In the genomic region with DNA sequence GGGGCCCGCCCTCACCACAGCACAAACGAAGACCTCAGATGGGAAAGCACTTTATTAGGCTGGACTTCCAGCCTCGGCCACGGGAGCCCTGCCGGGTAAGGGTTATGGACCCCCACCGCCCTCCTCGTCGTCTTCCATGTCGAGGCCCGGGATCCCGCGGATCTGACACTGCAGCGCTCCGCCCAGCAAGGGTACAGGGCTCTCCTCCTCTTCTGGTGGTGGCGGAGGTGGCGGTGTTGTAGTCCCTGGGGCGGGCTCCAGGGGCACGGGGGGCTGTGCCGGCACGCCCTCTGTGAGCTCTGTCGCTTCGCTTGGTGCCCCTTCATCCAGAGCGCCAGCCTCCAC, we compare ENCODE assay signal across 8 mouse cellular contexts. TPM values are rescaled to one million over a fixed set of nuclear protein-coding genes. Genes with fewer than 3 reads are reported as not detected.
A peak's percentile ranks its signal among the peaks of the same experiment; 100 is the strongest.
DNase-seq lines count a peak whose midpoint lies in the region; ATAC-seq and TF ChIP-seq lines count a peak whose summit lies in the region.

No protein-coding gene starts in this region.

- H3K4me1 ChIP-seq in heart, postnatal 0 days (ENCODE audit: control insufficient read depth, insufficient read depth): peaks cover 20% of the 10 kb centered on the region
- peaks cover 8% of the 10 kb centered on the region for H3K4me1 ChIP-seq in bone marrow macrophage, adult 2 months (ENCODE audit: control insufficient read depth, insufficient read depth, low read length)
- H3K4me1 ChIP-seq in hindbrain, embryonic 15.5 days (replicated peaks): peaks cover 28% of the 10 kb centered on the region
- peaks cover 34% of the 10 kb centered on the region for H3K4me1 ChIP-seq in midbrain, embryonic 15.5 days

- TF ChIP-seq POLR2A in bone marrow macrophage, adult 2 months (IDR thresholded peaks at IDR 0.05; ENCODE audit: borderline replicate concordance, low read depth, low read length): peak; percentile 80; the same call in 1 of the 2 replicates

- DNase-seq in heart, postnatal 0 days (ENCODE audit: low spot score): no peak
- DNase-seq in heart, postnatal 4 days: no peak
- DNase-seq in adrenal gland, postnatal 4 days (ENCODE audit: low spot score in 2 of 2): no peak
- DNase-seq in urinary bladder, postnatal 14 days (ENCODE audit: low spot score): no peak
- no peak for DNase-seq in right cerebral cortex, adult 2 months (ENCODE audit: low spot score in 2 of 2)

- H3K4me2 ChIP-seq in heart, postnatal 0 days (ENCODE audit: low read depth, low read length): peak overlapping the region; percentile 92
- H3K4me2 ChIP-seq in hindbrain, embryonic 15.5 days: peak overlapping the region; percentile 94
- H3K4me2 ChIP-seq in midbrain, embryonic 15.5 days: peak overlapping the region; percentile 69

- peak overlapping the region; percentile 95 for H3K27ac ChIP-seq in heart, postnatal 0 days (ENCODE audit: low read depth)
- peak overlapping the region; percentile 48 for H3K27ac ChIP-seq in bone marrow macrophage, adult 2 months (ENCODE audit: insufficient read depth, low read depth, low read length)
- peak overlapping the region; percentile 92 for H3K27ac ChIP-seq in hindbrain, embryonic 15.5 days (replicated peaks)
- H3K27ac ChIP-seq in midbrain, embryonic 15.5 days: peak overlapping the region; percentile 99

- H3K9me3 ChIP-seq in heart, postnatal 0 days (replicated peaks; ENCODE audit: control insufficient read depth, low read length): no peaks in the 10 kb centered on the region
- no peaks in the 10 kb centered on the region for H3K9me3 ChIP-seq in hindbrain, embryonic 15.5 days
- H3K9me3 ChIP-seq in midbrain, embryonic 15.5 days: no peaks in the 10 kb centered on the region

- TF ChIP-seq CTCF in heart, postnatal 0 days (IDR thresholded peaks at IDR 0.05; ENCODE audit: low read depth): no peak
- no peak for TF ChIP-seq CTCF in bone marrow macrophage, adult 2 months (IDR thresholded peaks at IDR 0.05; ENCODE audit: low read depth, low read length)

- H3K4me3 ChIP-seq in heart, postnatal 0 days (ENCODE audit: low read depth, low read length): peak overlapping the region; percentile 78
- H3K4me3 ChIP-seq in bone marrow macrophage, adult 2 months (ENCODE audit: insufficient read depth, low read length): peak overlapping the region; percentile 69
- peak overlapping the region; percentile 96 for H3K4me3 ChIP-seq in hindbrain, embryonic 15.5 days
- peak overlapping the region; percentile 97 for H3K4me3 ChIP-seq in midbrain, embryonic 15.5 days

- WGBS in heart, postnatal 0 days: 0% methylated on average over 22 of the region's 23 CpGs
- whole genome bisulfite sequencing in hindbrain, embryonic 15.5 days: 0% methylated on average over 23 of the region's 23 CpGs
- WGBS in midbrain, embryonic 15.5 days: under 1% methylated on average over 23 of the region's 23 CpGs

- 0 out of 2 replicates have a peak, but pooled peaks have one; percentile 10 for TF ChIP-seq EP300 in heart, postnatal 0 days (IDR thresholded peaks at IDR 0.05; ENCODE audit: low read depth)

- no peaks in the 10 kb centered on the region for H3K27me3 ChIP-seq in heart, postnatal 0 days (ENCODE audit: control insufficient read depth, insufficient read depth, low read length)
- H3K27me3 ChIP-seq in hindbrain, embryonic 15.5 days: no peaks in the 10 kb centered on the region
- no peaks in the 10 kb centered on the region for H3K27me3 ChIP-seq in midbrain, embryonic 15.5 days (replicated peaks)

- peak; percentile 59 for ATAC-seq in heart, postnatal 0 days (ENCODE audit: insufficient read depth, low read depth)
- peak; percentile 76 for ATAC-seq in hindbrain, embryonic 15.5 days (ENCODE audit: low FRiP score, low read depth)
- peak; percentile 71 for ATAC-seq in midbrain, embryonic 15.5 days (replicated peaks)

- H3K36me3 ChIP-seq in heart, postnatal 0 days (replicated peaks; ENCODE audit: control insufficient read depth, insufficient read depth, low read length): peaks cover 45% of the 10 kb centered on the region
- H3K36me3 ChIP-seq in hindbrain, embryonic 15.5 days: peaks cover 28% of the 10 kb centered on the region
- peaks cover 10% of the 10 kb centered on the region for H3K36me3 ChIP-seq in midbrain, embryonic 15.5 days (replicated peaks)

- H3K9ac ChIP-seq in heart, postnatal 0 days (replicated peaks; ENCODE audit: low read depth, low read length): peak overlapping the region; percentile 68
- peak overlapping the region; percentile 83 for H3K9ac ChIP-seq in hindbrain, embryonic 15.5 days
- H3K9ac ChIP-seq in midbrain, embryonic 15.5 days: peak overlapping the region; percentile 88

RNA-seq across cellular contexts. Expression of gene Akap8, which starts 0.3 kb away (rescaled TPM):
- 65.8 and 110 TPM in 2 replicates for total RNA-seq in heart, postnatal 0 days (2014; rRNA removed; ENCODE audit: low replicate concordance)
- 31.0 and 40.2 TPM in 2 replicates for polyA plus RNA-seq in heart, postnatal 0 days (2015; fragmentation: Nextera tagmentation; extraction: Ambion mirVana)
- total RNA-seq in heart, postnatal 4 days (2021): 10 to 100 TPM; 68.8 to 78.1 TPM
- polyA plus RNA-seq in bone marrow macrophage, adult 2 months (2012; ENCODE audit: insufficient read depth, insufficient read length, missing spikeins): 77.4 and 90.0 TPM in 2 replicates
- polyA plus RNA-seq in hindbrain, embryonic 15.5 days (2015; fragmentation: Nextera tagmentation; extraction: Ambion mirVana): 102 and 106 TPM in 2 replicates
- polyA plus RNA-seq in midbrain, embryonic 15.5 days (2015; fragmentation: Nextera tagmentation; extraction: Ambion mirVana): 108 and 114 TPM in 2 replicates
- 100 to 1,000 TPM; 129 to 130 TPM for total RNA-seq in adrenal gland, postnatal 4 days (2021)

RNA-seq across cellular contexts. Expression of gene Akap8l, which starts 29.0 kb away (rescaled TPM):
- total RNA-seq in heart, postnatal 0 days (2014; rRNA removed; ENCODE audit: low replicate concordance): 38.5 and 80.6 TPM in 2 replicates
- polyA plus RNA-seq in heart, postnatal 0 days (2015; fragmentation: Nextera tagmentation; extraction: Ambion mirVana): 66.4 and 70.8 TPM in 2 replicates
- 10 to 100 TPM; 57.4 to 57.8 TPM for total RNA-seq in heart, postnatal 4 days (2021)
- polyA plus RNA-seq in bone marrow macrophage, adult 2 months (2012; ENCODE audit: insufficient read depth, insufficient read length, missing spikeins): 87.0 and 116 TPM in 2 replicates
- polyA plus RNA-seq in hindbrain, embryonic 15.5 days (2015; fragmentation: Nextera tagmentation; extraction: Ambion mirVana): 161 and 171 TPM in 2 replicates
- polyA plus RNA-seq in midbrain, embryonic 15.5 days (2015; fragmentation: Nextera tagmentation; extraction: Ambion mirVana): 182 and 187 TPM in 2 replicates
- 100 to 1,000 TPM; 157 to 160 TPM for total RNA-seq in adrenal gland, postnatal 4 days (2021)

RNA-seq across cellular contexts. Expression of gene Brd4, which starts 36.8 kb away (rescaled TPM):
- 13.0 and 15.0 TPM in 2 replicates for total RNA-seq in heart, postnatal 0 days (2014; rRNA removed; ENCODE audit: low replicate concordance)
- 26.8 and 28.1 TPM in 2 replicates for polyA plus RNA-seq in heart, postnatal 0 days (2015; fragmentation: Nextera tagmentation; extraction: Ambion mirVana)
- total RNA-seq in heart, postnatal 4 days (2021): 10 to 100 TPM; 80.4 to 81.7 TPM
- 72.2 and 88.2 TPM in 2 replicates for polyA plus RNA-seq in bone marrow macrophage, adult 2 months (2012; ENCODE audit: insufficient read depth, insufficient read length, missing spikeins)
- polyA plus RNA-seq in hindbrain, embryonic 15.5 days (2015; fragmentation: Nextera tagmentation; extraction: Ambion mirVana): 83.0 and 91.5 TPM in 2 replicates
- 95.3 and 95.5 TPM in 2 replicates for polyA plus RNA-seq in midbrain, embryonic 15.5 days (2015; fragmentation: Nextera tagmentation; extraction: Ambion mirVana)
- 100 to 1,000 TPM; 119 to 139 TPM for total RNA-seq in adrenal gland, postnatal 4 days (2021)

Comparison
In these comparisons a context has a peak if more than half of its experiments do, and no peak if none do; other contexts are left out.
1. H3K27ac ChIP-seq: peak in every context shown above with its lines; median percentile 99 in midbrain, embryonic 15.5 days; 95 in heart, postnatal 0 days; 92 in hindbrain, embryonic 15.5 days; 48 in bone marrow macrophage, adult 2 months.